Mouse (Mus musculus) gastrocnemius, adult 2 months (tissue): ENCODE results near the gene Rab3c. TPM values are rescaled to one million over a fixed set of nuclear protein-coding genes. Genes with fewer than 3 reads are reported as not detected.

ENCODE experiments used
- DNase-seq: peaks from one replicate; pipeline ENCODE4 v3.0.0; 2022
- H3K27ac ChIP-seq: fragments of 200-600 bp; 2 replicates; pipeline ENCODE4 v1.8.1; 2022; ENCODE audit warnings: mild to moderate bottlenecking
- H3K4me3 ChIP-seq: fragments of 200-600 bp; 2 replicates; pipeline ENCODE4 v1.8.1; 2022; ENCODE audit warnings: mild to moderate bottlenecking, moderate library complexity
- CTCF ChIP-seq: fragments of 200-600 bp; IDR thresholded peaks from 2 replicates; pipeline ENCODE4 v1.8.1; 2022; ENCODE audit warnings: antibody characterized with exemption, mild to moderate bottlenecking, moderate library complexity
- intact Hi-C: fragments of 180-260 bp; cut with DNase I; formaldehyde crosslinking; loops from one replicate; pipeline ENCODE4 v1.15.1; 2025
- total RNA-seq, 2 experiments: library from RNA; stranded (reverse); gene quantifications; 2 replicates each; pipeline ENCODE4 v1.2.3; 2021

The Rab3c gene
- total RNA-seq, 2 experiments from 2014 or later, result not detected

DNA sequence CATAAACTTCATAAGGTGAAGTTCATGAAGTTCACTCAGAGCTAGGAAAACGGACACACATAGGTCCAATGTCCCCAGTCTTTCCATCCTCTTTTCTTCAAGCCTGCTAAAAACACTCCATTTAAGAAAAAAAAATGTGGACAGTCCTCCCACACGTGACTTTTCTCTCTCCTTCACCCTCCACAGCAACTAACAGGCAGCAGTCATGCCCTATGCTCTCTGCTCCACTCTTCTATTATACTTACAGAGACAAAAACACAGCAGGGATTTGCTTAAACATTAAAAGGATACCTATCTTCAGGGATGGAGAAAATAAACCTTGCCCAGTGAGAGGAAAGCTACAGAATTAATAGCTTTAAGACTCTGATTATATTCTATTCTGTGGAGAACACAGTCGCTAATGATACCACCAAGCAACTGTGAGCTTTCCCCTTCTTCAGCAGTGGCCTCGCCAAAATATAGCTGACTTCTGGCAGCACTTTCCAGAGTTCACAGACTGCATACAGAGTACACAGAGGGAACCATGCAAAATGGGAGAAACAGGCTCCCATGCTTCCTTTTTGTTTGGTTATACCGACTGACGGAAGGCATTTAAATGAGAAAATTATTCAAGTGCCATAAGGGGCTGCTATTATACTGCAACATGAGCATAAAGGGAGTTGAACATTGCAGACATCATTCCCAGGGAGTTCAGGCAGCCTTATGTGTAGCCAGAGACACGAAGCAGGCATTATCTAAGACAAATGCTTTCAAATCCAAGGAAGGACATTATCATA, 165.7 kb downstream of the Rab3c start:
- Histone ChIP-seq H3K4me3 (no peak overlapping the region), H3K27ac (no peak overlapping the region)
- intact Hi-C loops, result no loop called here
- TF ChIP-seq CTCF, result no peak
- no peak for DNase-seq

DNA sequence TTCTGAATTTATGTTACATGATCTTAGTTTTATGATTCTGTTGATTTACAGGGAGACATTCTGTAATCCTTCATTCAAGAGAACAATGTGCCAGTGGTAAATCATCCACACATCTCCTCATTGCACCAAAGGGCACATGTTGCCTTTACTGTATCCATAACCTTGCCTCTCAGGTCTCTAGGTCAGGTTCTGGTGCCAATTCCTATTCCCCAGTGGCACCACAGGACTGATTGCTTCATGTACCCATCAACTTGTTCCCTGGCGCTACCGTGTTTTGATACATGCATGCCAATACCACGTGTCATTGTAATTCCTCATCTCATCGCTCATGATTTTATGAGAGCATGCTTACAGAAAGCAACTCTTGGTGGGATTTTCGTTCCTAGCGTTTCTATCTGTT, 167.1 kb downstream of the Rab3c start:
- no peak for TF ChIP-seq CTCF
- no peak for DNase-seq
- H3K4me3 ChIP-seq, result no peak overlapping the region
- intact Hi-C loops, result no loop called here
- H3K27ac ChIP-seq, result no peak overlapping the region

DNA sequence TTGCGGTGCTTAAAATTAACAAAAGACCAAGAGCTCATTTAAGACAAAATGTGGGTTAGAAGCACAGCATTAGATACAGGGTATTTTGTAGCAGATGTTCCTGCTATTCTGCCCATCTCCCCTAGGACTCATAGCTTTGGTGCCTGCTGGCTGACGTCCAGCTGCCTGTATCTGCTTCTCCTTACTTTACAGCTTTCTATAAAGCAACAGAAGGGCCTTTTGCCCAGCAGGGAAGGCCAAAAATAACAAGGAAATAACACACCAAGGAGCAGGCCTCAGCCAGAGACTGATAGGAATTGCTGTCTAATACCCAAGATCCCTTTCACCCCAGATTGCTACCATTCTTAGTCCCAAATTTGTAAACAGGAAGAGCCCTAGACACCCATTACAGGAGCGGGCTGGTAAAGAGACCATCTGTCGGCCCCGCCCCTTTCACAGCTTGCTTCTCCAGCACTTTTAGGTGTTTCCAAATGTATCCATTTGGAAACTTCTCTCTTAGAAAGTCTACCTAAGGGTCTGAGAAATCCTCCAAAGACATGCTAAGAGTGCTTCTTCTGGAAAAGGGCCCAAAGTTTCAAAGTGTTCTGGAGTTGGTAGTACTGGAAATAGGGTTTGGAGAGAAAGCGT, 183.3 kb downstream of the Rab3c start:
- no peak for TF ChIP-seq CTCF
- Histone ChIP-seq H3K27ac (no peak overlapping the region), H3K4me3 (no peak overlapping the region)
- peak; percentile 29 for DNase-seq
- intact Hi-C loops, result no loop called here

DNA sequence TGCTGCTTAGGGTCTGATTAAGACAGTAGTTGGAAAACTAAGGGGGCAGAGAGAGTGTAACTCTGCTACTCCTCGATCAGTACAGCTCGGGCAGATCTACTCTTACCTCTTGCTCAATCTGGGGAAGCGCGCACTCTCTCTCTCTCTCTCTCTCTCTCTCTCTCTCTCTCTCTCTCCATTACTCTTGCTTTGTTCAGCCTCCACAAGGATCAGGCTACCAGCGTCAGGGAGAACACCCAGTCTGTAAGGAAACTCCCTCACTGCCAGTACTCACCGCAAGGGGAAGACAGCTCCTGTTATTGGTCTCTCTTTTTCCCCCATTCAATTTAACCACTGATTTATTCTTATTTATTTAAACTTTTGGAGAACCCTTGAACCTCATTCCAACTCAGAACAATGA, 185.8 kb downstream of the Rab3c start:
- Histone ChIP-seq H3K27ac (no peak overlapping the region), H3K4me3 (no peak overlapping the region)
- TF ChIP-seq CTCF, result no peak
- intact Hi-C loops, result no loop called here
- DNase-seq, result no peak

DNA sequence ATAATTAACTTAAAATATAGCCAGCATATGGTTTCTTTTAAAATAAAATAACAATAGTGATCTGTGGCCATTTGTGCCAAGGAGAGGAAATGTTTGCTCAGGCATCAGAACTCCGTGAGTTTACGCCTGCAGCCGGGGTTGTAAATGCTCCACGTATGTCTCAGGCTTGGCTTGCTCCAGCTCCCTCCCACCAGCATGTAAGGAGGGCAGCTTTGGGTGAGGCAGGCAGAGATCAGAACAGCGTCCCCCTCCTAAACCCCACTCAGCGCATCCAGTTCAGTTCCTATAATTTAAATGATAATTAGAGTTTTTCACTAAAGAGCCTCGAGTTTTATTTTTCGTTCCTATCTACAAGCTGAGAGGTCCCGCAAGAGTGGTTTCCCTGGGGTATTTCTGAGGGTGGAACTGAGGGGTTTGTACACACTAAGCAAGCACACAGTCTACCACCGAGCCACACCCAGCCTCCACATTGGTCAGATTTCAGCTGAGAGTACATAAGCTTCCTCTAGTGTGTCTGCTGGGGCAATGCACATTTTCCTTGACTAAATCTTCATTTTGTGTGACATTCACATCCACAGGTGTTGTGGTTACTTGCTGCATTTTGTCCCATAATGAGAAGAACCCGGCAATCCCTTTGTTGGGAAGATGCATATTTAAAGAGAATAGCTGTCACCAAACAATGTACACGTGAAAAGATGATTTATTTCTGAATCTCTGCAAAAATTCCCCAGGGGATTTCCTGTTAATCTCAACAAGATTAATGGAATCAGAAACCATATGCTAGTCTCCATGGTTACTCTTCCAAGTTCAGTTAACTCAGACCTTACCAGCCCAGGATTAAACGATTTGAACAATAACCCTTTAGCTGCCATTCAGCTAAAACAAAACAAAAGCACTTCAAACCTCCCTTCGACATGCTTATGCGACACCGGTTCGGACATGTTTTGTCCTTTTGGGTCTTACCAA, 186.8 kb downstream of the Rab3c start:
- Histone ChIP-seq H3K27ac (no peak overlapping the region), H3K4me3 (no peak overlapping the region)
- no peak for DNase-seq
- TF ChIP-seq CTCF, result no peak
- intact Hi-C loops, result no loop called here

DNA sequence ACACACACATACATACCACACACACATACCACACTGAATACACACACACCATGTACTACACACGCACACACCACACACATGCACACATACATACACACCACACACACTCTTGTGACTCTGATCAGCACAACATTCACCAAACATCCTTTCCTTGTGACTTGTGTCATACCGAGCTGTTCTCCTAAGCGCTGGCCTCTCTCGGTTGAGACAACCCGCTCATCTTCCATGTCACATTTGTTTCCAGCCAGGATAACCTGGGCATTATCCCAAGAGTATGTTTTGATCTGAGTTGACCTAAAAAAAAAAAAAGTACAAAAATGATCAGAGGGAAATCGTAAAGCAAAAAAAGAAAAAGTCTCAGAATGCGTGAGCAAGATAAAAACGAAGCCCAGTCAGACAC, 196.8 kb downstream of the Rab3c start:
- Histone ChIP-seq H3K4me3 (no peak overlapping the region), H3K27ac (no peak overlapping the region)
- intact Hi-C loops, result no loop called here
- TF ChIP-seq CTCF, result no peak
- DNase-seq, result no peak

DNA sequence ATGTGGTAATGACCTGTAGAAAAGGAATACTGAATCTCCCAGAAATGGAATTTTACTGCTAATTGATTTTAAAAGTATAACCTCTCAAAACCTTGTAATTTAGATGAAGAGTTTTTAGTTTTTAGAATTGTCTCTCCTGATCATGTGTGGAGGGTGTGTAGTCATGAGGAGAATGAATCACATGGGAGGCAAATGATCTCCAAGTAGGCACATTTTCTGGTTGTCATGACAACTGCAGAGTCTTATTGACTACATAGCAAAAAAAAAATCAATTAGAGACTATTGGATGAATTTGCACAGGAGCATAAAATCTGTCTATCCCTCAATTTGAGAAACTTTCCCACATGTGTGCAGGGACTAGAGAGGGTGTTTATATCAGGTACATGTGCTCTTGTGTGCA, 199.6 kb downstream of the Rab3c start:
- Histone ChIP-seq H3K27ac (no peak overlapping the region), H3K4me3 (no peak overlapping the region)
- intact Hi-C loops, result no loop called here
- TF ChIP-seq CTCF, result no peak
- no peak for DNase-seq

DNA sequence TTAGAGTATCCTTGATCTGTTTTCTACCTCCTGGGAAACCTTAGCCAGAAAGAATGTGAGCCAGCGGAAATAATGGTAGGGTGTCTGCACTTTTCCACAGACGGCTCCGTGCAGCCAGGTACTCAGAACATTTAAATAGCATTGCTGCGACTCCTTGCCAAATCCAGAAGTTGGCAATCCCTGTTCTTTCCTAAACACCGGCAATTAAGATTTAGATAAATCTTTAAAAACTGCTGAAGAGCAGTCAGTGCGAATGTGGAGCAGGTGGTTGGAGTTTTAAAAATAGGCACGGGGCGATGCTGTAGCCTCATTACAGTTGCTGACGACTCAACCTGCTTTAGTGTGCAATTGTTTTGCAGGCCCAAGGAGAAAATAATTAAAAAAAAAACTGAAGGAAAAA, 205.2 kb downstream of the Rab3c start:
- intact Hi-C loops, result no loop called here

DNA sequence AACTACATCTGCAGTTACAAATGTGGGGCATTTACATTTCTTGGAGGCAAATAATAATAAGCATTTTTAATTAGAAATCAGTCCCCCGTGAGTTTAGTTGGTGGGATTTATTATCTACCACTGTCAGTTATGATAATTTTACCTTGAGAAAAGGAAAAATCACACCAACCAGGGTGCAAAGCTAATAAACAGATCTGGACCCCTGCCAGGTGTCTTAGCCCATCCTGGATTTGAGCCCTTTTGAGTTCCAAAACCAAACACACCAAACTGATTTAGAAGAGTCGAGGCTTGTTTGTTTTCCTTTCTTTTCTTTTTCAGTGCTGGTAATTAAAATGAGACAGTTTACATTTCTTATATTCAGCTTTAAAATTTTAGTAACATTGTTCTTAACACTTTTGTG, 206.6 kb downstream of the Rab3c start:
- intact Hi-C loops, result no loop called here
- Histone ChIP-seq H3K4me3 (no peak overlapping the region), H3K27ac (no peak overlapping the region)
- no peak for DNase-seq
- no peak for TF ChIP-seq CTCF

More for the DNA sequence above, 205.2 kb downstream of the Rab3c start:
- H3K4me3 ChIP-seq, result no peak overlapping the region
- no peak for DNase-seq
- no peak for TF ChIP-seq CTCF
- no peak overlapping the region for H3K27ac ChIP-seq

DNA sequence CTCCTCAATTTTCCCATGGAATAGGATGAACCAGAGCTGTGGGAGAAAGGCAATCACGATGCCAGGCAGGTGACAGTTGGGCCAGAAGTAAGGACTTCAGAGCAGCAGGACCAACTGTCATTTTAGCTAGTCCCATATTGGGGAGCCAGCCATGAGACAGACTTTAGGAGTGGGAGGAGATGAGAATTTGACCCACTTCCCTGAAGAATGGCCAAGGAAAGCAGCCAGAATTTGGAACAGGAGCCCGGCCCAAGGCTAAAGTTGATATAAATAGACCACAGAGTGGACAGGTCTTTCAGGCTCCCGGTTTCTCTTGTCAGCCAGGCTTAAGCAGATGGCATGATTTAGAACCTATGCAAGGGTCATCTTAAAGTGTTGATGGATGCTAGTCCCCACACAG, 213.6 kb downstream of the Rab3c start:
- intact Hi-C loops, result loop anchor here (10.0 kb wide), 1 partner anchor 1348 kb away; no protein-coding TSS in a partner anchor
- TF ChIP-seq CTCF, result no peak
- peak; percentile 50 for DNase-seq
- Histone ChIP-seq H3K27ac (no peak overlapping the region), H3K4me3 (no peak overlapping the region)

DNA sequence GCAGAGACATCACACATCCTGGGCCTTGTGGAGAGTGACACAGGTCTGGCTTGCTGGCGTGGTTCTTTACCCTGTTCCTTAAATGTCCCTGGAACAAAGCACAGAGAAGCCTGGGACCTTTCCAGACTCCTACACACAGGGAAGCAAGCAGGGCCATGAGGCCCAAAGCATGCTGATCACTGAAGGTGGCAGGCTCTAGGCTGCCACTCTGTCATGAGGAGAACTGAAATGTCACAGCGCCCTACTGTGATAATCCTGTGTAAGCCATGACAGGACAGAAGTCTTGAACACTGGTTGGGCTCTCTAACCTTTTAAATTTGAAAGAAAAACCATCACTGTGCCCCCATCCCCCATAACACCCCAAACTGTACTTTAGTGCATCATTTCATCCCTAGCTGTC, 214.1 kb downstream of the Rab3c start:
- no peak for TF ChIP-seq CTCF
- no peak for DNase-seq
- H3K4me3 ChIP-seq, result no peak overlapping the region
- intact Hi-C loops, result loop anchor here (10.0 kb wide), 1 partner anchor 1348 kb away; no protein-coding TSS in a partner anchor
- no peak overlapping the region for H3K27ac ChIP-seq

DNA sequence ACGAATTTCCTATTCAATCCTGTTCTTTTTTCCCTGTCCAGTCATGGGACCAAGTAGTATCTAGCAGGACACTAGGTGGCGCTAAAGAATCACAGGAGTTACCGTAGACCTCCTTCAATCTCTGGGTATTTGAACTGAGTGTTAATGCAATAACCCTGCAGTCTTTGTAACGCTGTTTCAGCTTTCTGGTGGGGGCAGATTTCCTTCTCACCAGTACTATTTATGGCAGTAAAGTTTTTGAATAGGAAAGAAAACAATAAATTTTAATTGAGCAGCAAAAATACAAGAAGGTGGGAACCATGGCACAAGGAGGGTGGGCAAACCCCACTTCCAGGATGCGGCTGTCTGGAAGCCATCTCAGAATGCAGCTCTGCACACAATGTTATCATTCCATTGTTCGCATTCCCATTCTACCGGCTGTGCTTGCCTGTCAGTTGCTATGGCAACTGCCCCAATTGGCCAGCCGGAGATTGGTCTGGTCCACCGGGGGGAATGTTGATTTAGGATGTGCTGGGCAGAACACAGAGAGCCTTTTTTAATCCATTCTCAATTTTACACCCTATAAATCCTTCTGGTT, 217.9 kb downstream of the Rab3c start:
- TF ChIP-seq CTCF, result peak; percentile 82
- Histone ChIP-seq H3K27ac (no peak overlapping the region), H3K4me3 (no peak overlapping the region)
- intact Hi-C loops, result loop anchor here (1.0 to 10.0 kb wide), 2 partner anchors 305 to 1352 kb away; no protein-coding TSS in a partner anchor
- DNase-seq, result peak; percentile 60
